Mouse (Mus musculus) C2C12 (cell line): ENCODE results near the gene Card11.

Experiments
- CEBPB ChIP-seq: IDR thresholded peaks from one replicate; pipeline ENCODE4 v1.6.1; 2011; ENCODE audit warnings: low read depth, mild to moderate bottlenecking, control low read depth, moderate library complexity
- CTCF ChIP-seq: IDR thresholded peaks from one replicate; pipeline ENCODE4 v1.5.1; 2011; ENCODE audit not compliant: control insufficient read depth, insufficient read depth, insufficient read length
- MAX ChIP-seq: IDR thresholded peaks from one replicate; pipeline ENCODE4 v1.6.1; 2011; ENCODE audit warnings: mild to moderate bottlenecking, control low read depth
- MYOD1 ChIP-seq: IDR thresholded peaks from one replicate; pipeline ENCODE4 v1.6.1; 2011; ENCODE audit warnings: low read depth; ENCODE audit not compliant: control insufficient read depth, insufficient read length

DNA sequence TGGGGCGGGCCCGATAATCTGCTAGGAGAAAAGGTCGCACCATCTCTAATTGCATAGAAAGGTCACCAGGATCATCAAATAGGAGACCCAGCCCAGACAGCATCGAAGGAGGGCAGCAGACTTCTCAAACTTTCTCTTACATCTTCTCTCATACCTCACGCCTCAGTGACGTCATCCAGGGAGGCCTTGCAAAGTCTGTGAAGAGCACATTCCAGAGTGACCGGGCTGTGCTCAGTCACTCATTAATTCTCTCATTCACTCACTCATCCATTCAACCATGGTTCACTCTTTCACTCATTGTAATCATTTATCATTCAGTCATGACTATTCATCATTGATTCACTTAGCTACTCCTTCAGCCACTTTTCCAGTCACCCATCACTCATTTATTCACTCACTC, 63.6 kb downstream of the Card11 start:
- TF ChIP-seq CTCF (no peak), CEBPB (no peak), MYOD1 (no peak), MAX (no peak)
